Comparison of ENCODE assay signal across 12 mouse cellular contexts in genomic region chrX:99550057-99550760, GRCm38 (mm10).
DNase-seq lines count a peak whose midpoint lies in the region; ATAC-seq and TF ChIP-seq lines count a peak whose summit lies in the region.
"Had no signal": no experiment of that assay in that cellular context is flagged by ENCODE, and none has a peak within 500 bp of the region (broad histone marks: within the 10 kb centered on the region; RNA-seq: fewer than 3 reads in every experiment).

No protein-coding gene starts in this region.

- ATAC-seq in kidney, embryonic 14.5 days (ENCODE audit: low FRiP score, low TSS enrichment), result peak; percentile 68
- peak; percentile 70; the same call in 1 of the 2 replicates for ATAC-seq in embryonic facial prominence, embryonic 11.5 days (replicated peaks; ENCODE audit: insufficient number of reproducible peaks, low FRiP score, low TSS enrichment, low read depth)
- peak; percentile 34 for ATAC-seq in forebrain, embryonic 16.5 days
- ATAC-seq in megakaryocyte-erythroid progenitor cell, adult 5-6 weeks (replicated peaks; ENCODE audit: low FRiP score, low TSS enrichment, poor library complexity, severe bottlenecking), result 0 out of 2 replicates have a peak, but pooled peaks have one; percentile 14

- DNase-seq in kidney, adult 8-10 months, result no peak
- peak; percentile 6 for DNase-seq in embryonic facial prominence, embryonic 11.5 days (ENCODE audit: low spot score)
- no peak for DNase-seq in thymus, adult 2 months
- no peak for DNase-seq in thymus, postnatal 36 days
- DNase-seq in left cerebral cortex, adult 8-10 months (ENCODE audit: low spot score in 2 of 2), result no peak
- DNase-seq: cerebellum, adult 2 months; kidney, adult 9 months; thymus, postnatal 25 days had no signal

- no peak overlapping the region for H3K4me2 ChIP-seq in kidney, embryonic 14.5 days (replicated peaks; ENCODE audit: low read depth, low read length)
- H3K4me2 ChIP-seq in embryonic facial prominence, embryonic 11.5 days (ENCODE audit: low read depth, low read length), result no peak overlapping the region
- no peak overlapping the region for H3K4me2 ChIP-seq in forebrain, embryonic 16.5 days (ENCODE audit: low read length)

- H3K4me1 ChIP-seq in kidney, embryonic 14.5 days (ENCODE audit: control insufficient read depth, insufficient read depth, low read length), result peaks cover 10% of the 10 kb centered on the region; the same call in 1 of the 2 replicates
- H3K4me1 ChIP-seq in embryonic facial prominence, embryonic 11.5 days (ENCODE audit: control insufficient read depth, insufficient read depth, low read length), result no peaks in the 10 kb centered on the region
- H3K4me1 ChIP-seq in forebrain, embryonic 16.5 days (replicated peaks; ENCODE audit: control insufficient read depth, insufficient read depth, low read length), result peaks cover 16% of the 10 kb centered on the region
- no peaks in the 10 kb centered on the region for H3K4me1 ChIP-seq in thymus, adult 2 months (replicated peaks; ENCODE audit: control insufficient read depth, insufficient read depth, low read length)

- no peak overlapping the region for H3K9ac ChIP-seq in kidney, embryonic 14.5 days (ENCODE audit: low read depth, low read length)
- no peak overlapping the region for H3K9ac ChIP-seq in embryonic facial prominence, embryonic 11.5 days (replicated peaks; ENCODE audit: low read length)
- H3K9ac ChIP-seq in forebrain, embryonic 16.5 days (replicated peaks; ENCODE audit: low read depth, low read length), result no peak overlapping the region; the same call in 1 of the 2 replicates

- H3K4me3 ChIP-seq in kidney, embryonic 14.5 days (ENCODE audit: low read length), result no peak overlapping the region
- no peak overlapping the region for H3K4me3 ChIP-seq in embryonic facial prominence, embryonic 11.5 days (ENCODE audit: low read depth, low read length)
- H3K4me3 ChIP-seq in forebrain, embryonic 16.5 days (replicated peaks; ENCODE audit: low read length), result no peak overlapping the region
- no peak overlapping the region for H3K4me3 ChIP-seq in thymus, adult 2 months (ENCODE audit: control insufficient read depth, insufficient read depth, low read length)
- H3K4me3 ChIP-seq: myocyte had no signal

- H3K36me3 ChIP-seq in kidney, embryonic 14.5 days (ENCODE audit: control insufficient read depth, insufficient read depth, low read length), result no peaks in the 10 kb centered on the region
- no peaks in the 10 kb centered on the region for H3K36me3 ChIP-seq in embryonic facial prominence, embryonic 11.5 days (replicated peaks; ENCODE audit: control insufficient read depth, insufficient read depth, low read depth, low read length)
- no peaks in the 10 kb centered on the region for H3K36me3 ChIP-seq in forebrain, embryonic 16.5 days (ENCODE audit: control insufficient read depth, insufficient read depth)
- no peaks in the 10 kb centered on the region for H3K36me3 ChIP-seq in thymus, adult 2 months (ENCODE audit: control insufficient read depth, insufficient read depth, low read length)

- no peak for TF ChIP-seq POLR2A in thymus, adult 2 months (IDR thresholded peaks at IDR 0.05; ENCODE audit: control insufficient read depth, extremely low read depth, insufficient read depth, low read length, poor library complexity)

- H3K27ac ChIP-seq in kidney, embryonic 14.5 days (ENCODE audit: low read depth, low read length), result peak overlapping the region; percentile 17; the same call in 1 of the 2 replicates
- no peak overlapping the region for H3K27ac ChIP-seq in embryonic facial prominence, embryonic 11.5 days (replicated peaks; ENCODE audit: low read depth, low read length)
- H3K27ac ChIP-seq in forebrain, embryonic 16.5 days (ENCODE audit: low read length), result no peak overlapping the region; the same call in 1 of the 2 replicates
- H3K27ac ChIP-seq in thymus, adult 2 months (ENCODE audit: control insufficient read depth, insufficient read depth, low read length), result no peak overlapping the region

- no peaks in the 10 kb centered on the region for H3K9me3 ChIP-seq in kidney, embryonic 14.5 days (ENCODE audit: control insufficient read depth, low read length)
- no peaks in the 10 kb centered on the region for H3K9me3 ChIP-seq in embryonic facial prominence, embryonic 11.5 days (replicated peaks; ENCODE audit: control insufficient read depth, low read length)
- no peaks in the 10 kb centered on the region for H3K9me3 ChIP-seq in forebrain, embryonic 16.5 days (ENCODE audit: control insufficient read depth, low read length)

- no peaks in the 10 kb centered on the region for H3K27me3 ChIP-seq in kidney, embryonic 14.5 days (ENCODE audit: control insufficient read depth, insufficient read depth, low read length)
- H3K27me3 ChIP-seq in embryonic facial prominence, embryonic 11.5 days (ENCODE audit: control insufficient read depth, insufficient read depth, low read length), result no peaks in the 10 kb centered on the region; the same call in 1 of the 2 replicates
- H3K27me3 ChIP-seq in forebrain, embryonic 16.5 days (replicated peaks; ENCODE audit: control insufficient read depth, insufficient read depth, low read length), result no peaks in the 10 kb centered on the region; the same call in 1 of the 2 replicates
- no peaks in the 10 kb centered on the region for H3K27me3 ChIP-seq in thymus, adult 2 months (ENCODE audit: control insufficient read depth, insufficient read depth, low read length)

- WGBS in kidney, embryonic 14.5 days, result 54% methylated on average over 6 of the region's 7 CpGs
- WGBS in embryonic facial prominence, embryonic 11.5 days, result 51% methylated on average over 7 of the region's 7 CpGs
- 37% methylated on average over 6 of the region's 7 CpGs for WGBS in forebrain, embryonic 16.5 days
- WGBS in thymus, adult 2 months, result 51% methylated on average over 7 of the region's 7 CpGs

- TF ChIP-seq CTCF in thymus, adult 2 months (IDR thresholded peaks at IDR 0.05; ENCODE audit: borderline replicate concordance, control insufficient read depth, extremely low read depth, insufficient read depth, low read length, poor library complexity), result no peak

Comparison
In these comparisons a context has a peak if more than half of its experiments do, and no peak if none do; other contexts are left out.
1. ATAC-seq: peak in every context shown above with its lines; median percentile 70 in embryonic facial prominence, embryonic 11.5 days; 68 in kidney, embryonic 14.5 days; 34 in forebrain, embryonic 16.5 days; 14 in megakaryocyte-erythroid progenitor cell, adult 5-6 weeks.